Mouse (Mus musculus) bone marrow macrophage, adult 2 months (primary cell): ENCODE measurements around the gene Myh10.

ENCODE experiments used
- CTCF ChIP-seq: IDR thresholded peaks from 2 replicates; pipeline ENCODE4 v1.5.1; 2012; ENCODE audit warnings: low read depth, mild to moderate bottlenecking, low read length, moderate library complexity
- POLR2A ChIP-seq: IDR thresholded peaks from 2 replicates; pipeline ENCODE4 v1.6.1; 2012; ENCODE audit warnings: mild to moderate bottlenecking, low read depth, low read length, borderline replicate concordance

DNA sequence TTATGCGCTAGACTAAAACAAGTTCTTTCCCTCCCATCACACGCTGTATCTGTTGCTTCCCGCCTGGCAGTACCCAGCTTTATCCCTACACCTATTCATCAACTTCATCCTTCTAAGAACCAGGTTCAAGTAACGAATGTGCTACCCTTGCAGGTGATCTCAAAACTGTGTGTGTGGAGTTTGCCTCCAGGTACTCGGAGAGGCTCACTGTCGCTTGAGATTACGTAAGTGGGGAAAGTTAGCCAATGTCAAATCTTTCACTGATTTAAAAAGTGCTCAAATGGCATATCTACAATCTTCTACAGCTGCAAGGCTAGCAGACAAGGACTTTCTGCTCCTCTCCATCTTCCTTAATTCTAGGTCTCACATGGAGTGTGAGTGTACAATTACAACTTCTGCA lies 159.5 kb downstream of the Myh10 start:
- TF ChIP-seq CTCF (no peak), POLR2A (no peak)
